Mouse (Mus musculus): ENCODE measurements at regions not wholly inside any gene's neighbourhood (a gene's known extent, or its start where the extent isn't known, plus 50 kb on each side); places are given as distances from the start of the nearest gene placed in this dataset.
A peak's percentile ranks its signal among the peaks of the same experiment; 100 is the strongest.

DNA sequence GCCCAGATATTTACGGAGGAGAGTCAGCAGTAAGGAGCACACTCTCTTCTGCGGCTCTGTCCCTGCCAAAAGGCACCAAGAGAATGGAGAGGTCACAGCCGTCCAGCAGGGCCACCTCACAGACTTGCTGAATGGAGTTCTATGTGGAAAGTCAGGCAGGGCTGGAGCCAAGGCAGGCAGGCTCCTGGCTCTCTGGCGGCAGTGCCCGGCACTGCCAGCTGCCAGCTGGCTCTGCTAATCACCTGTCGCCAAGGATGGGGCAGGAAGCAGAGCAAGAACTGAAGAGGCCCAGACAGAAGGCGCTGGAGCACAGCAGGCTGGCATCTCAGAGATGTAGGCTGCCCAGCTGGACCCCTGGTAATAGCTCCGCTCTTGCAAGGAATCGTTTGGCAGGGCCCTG is 245.2 kb upstream of the Prok2 start:
- no peaks in the 10 kb centered on the region for H3K36me3 ChIP-seq
- 39% methylated on average over 9 of the region's 9 CpGs for WGBS
- peaks cover 79% of the 10 kb centered on the region for H3K27me3 ChIP-seq (replicated peaks)
- no peak overlapping the region for H3K4me3 ChIP-seq
- H3K27ac ChIP-seq (replicated peaks): no peak overlapping the region
- H3K9ac ChIP-seq: no peak overlapping the region
- H3K4me2 ChIP-seq: no peak overlapping the region
- no peaks in the 10 kb centered on the region; the same call in 1 of the 2 replicates for H3K9me3 ChIP-seq
- H3K4me1 ChIP-seq: peaks cover 20% of the 10 kb centered on the region
- no peak for ATAC-seq (ENCODE audit: extremely low read depth, insufficient number of reproducible peaks, low FRiP score, low TSS enrichment)

DNA sequence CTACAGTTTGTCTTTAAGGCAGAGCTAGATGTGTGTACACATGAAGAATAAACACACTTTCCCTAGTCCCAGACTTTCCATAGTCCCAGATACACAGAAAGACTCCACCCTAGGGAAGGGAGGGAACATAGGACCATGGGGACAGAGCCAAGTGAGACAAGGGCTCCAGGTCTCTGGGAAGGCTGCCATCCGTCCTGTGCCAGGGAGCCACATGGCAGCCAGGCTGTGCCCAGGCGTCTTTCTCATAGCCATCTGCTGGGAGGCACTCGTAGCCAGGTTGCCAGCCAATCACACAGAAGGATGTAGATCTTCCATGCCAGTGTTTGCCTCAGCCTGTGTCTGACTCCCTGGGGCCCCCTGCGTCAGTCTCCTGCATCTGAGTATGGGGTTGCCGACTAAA is 242.7 kb upstream of the Prok2 start:
- Histone ChIP-seq H3K27ac (replicated peaks) (no peak overlapping the region), H3K4me1 (peaks cover 20% of the 10 kb centered on the region), H3K36me3 (no peaks in the 10 kb centered on the region), H3K4me3 (no peak overlapping the region), H3K9me3 (peaks cover 4% of the 10 kb centered on the region; the same call in 1 of the 2 replicates), H3K4me2 (no peak overlapping the region), H3K9ac (no peak overlapping the region), H3K27me3 (replicated peaks) (peaks cover 69% of the 10 kb centered on the region)
- no peak for ATAC-seq (ENCODE audit: extremely low read depth, insufficient number of reproducible peaks, low FRiP score, low TSS enrichment)
- 57% methylated on average over 5 of the region's 5 CpGs for WGBS

DNA sequence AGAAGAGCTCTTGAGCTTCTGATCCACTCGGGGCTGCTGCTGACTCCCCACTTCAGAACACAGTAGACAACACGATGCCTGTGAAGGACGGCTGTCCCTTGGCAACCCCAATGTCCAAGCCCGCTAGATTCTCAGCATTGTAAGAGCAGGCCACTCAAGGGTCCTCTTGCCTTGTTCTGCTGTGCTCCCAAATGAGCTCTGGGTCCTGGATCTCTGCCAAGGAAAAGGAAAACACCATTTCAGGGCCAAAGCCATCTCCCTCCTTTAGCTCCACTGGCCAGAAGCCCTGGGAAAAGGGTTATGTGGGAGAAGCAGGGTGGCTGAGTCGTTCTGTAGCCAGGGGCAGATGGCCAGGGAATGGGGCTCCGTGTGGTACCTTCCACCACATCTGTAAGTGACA is 241.3 kb upstream of the Prok2 start:
- WGBS: 52% methylated on average over 6 of the region's 6 CpGs
- no peak overlapping the region for H3K4me2 ChIP-seq
- no peak for ATAC-seq (ENCODE audit: extremely low read depth, insufficient number of reproducible peaks, low FRiP score, low TSS enrichment)
- no peak overlapping the region for H3K27ac ChIP-seq (replicated peaks)
- H3K4me1 ChIP-seq: peaks cover 20% of the 10 kb centered on the region
- H3K4me3 ChIP-seq: no peak overlapping the region
- H3K36me3 ChIP-seq: no peaks in the 10 kb centered on the region
- peaks cover 4% of the 10 kb centered on the region; the same call in 1 of the 2 replicates for H3K9me3 ChIP-seq
- no peak overlapping the region for H3K9ac ChIP-seq
- H3K27me3 ChIP-seq (replicated peaks): peaks cover 66% of the 10 kb centered on the region

DNA sequence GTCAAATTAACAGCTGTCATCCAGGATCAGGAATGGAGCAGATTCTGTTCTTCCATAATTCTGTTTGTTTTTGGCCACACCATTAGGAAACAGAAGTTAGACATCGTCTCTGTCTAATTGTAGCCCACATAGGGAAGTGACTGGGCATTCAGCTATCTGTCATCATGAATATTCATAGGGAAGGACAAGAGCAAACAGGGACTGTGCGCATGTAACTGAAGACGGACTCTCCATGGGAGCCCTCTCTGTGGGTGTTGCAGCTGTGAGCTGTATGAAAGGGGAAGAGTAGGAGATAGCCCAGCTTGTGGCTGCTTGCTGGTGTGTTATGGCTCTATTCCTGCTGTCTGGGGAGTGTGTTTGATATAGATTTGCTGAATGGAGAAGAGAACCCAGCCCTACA is 238.3 kb upstream of the Prok2 start:
- Histone ChIP-seq H3K27ac (replicated peaks) (no peak overlapping the region), H3K9me3 (peaks cover 4% of the 10 kb centered on the region; the same call in 1 of the 2 replicates), H3K27me3 (replicated peaks) (peaks cover 67% of the 10 kb centered on the region), H3K4me1 (peaks cover 18% of the 10 kb centered on the region), H3K9ac (no peak overlapping the region), H3K36me3 (no peaks in the 10 kb centered on the region), H3K4me3 (no peak overlapping the region), H3K4me2 (no peak overlapping the region)
- 81% methylated on average over 3 of the region's 3 CpGs for WGBS
- ATAC-seq (ENCODE audit: extremely low read depth, insufficient number of reproducible peaks, low FRiP score, low TSS enrichment): no peak

DNA sequence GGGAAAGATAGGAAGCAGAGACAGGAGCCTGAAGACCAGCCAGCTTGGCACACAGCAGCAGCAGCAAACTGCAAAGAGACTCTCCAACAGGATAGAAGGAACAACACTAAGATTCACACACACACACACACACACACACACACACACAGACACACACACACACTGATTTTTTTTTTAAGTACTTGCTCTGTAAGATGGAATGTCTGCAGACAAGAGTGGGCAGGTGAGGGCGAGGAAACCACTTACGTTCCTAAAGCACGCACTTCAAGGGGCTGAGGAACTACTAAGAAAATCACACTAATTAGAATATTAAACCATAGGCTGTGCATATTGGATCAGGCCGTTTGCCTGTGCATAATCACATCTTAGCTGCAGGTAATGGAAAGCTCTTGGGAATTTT is 237.8 kb upstream of the Prok2 start:
- peaks cover 4% of the 10 kb centered on the region; the same call in 1 of the 2 replicates for H3K9me3 ChIP-seq
- H3K27ac ChIP-seq (replicated peaks): no peak overlapping the region
- no peak overlapping the region for H3K4me2 ChIP-seq
- H3K9ac ChIP-seq: no peak overlapping the region
- WGBS: 81% methylated on average over 4 of the region's 4 CpGs
- peaks cover 67% of the 10 kb centered on the region for H3K27me3 ChIP-seq (replicated peaks)
- no peak for ATAC-seq (ENCODE audit: extremely low read depth, insufficient number of reproducible peaks, low FRiP score, low TSS enrichment)
- no peak overlapping the region for H3K4me3 ChIP-seq
- H3K4me1 ChIP-seq: peaks cover 22% of the 10 kb centered on the region
- no peaks in the 10 kb centered on the region for H3K36me3 ChIP-seq

DNA sequence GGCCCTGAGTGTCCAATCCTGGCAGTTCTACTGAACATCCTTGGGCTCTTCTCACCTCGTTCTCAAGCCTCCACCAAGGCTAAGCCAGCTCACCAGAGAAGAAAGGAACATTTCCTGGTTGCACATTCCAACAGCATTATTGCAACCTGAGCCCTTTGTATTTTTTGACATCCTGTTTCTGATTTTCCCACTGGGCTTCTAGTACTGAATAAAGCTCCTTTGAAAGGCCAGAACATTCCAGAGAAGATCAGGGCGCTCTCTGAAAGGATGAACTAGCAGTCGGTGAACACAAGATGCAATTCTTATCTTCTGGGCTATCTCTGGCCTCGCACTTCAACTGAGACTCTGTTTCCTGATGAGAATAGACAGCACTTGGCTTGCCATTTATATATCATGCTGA is 233.2 kb upstream of the Prok2 start:
- Histone ChIP-seq H3K27ac (replicated peaks) (no peak overlapping the region), H3K36me3 (no peaks in the 10 kb centered on the region), H3K4me2 (no peak overlapping the region), H3K4me3 (no peak overlapping the region), H3K27me3 (replicated peaks) (peaks cover 78% of the 10 kb centered on the region), H3K9me3 (no peaks in the 10 kb centered on the region), H3K9ac (no peak overlapping the region), H3K4me1 (peaks cover 39% of the 10 kb centered on the region)
- ATAC-seq (ENCODE audit: extremely low read depth, insufficient number of reproducible peaks, low FRiP score, low TSS enrichment): no peak
- 42% methylated on average over 4 of the region's 4 CpGs for WGBS

DNA sequence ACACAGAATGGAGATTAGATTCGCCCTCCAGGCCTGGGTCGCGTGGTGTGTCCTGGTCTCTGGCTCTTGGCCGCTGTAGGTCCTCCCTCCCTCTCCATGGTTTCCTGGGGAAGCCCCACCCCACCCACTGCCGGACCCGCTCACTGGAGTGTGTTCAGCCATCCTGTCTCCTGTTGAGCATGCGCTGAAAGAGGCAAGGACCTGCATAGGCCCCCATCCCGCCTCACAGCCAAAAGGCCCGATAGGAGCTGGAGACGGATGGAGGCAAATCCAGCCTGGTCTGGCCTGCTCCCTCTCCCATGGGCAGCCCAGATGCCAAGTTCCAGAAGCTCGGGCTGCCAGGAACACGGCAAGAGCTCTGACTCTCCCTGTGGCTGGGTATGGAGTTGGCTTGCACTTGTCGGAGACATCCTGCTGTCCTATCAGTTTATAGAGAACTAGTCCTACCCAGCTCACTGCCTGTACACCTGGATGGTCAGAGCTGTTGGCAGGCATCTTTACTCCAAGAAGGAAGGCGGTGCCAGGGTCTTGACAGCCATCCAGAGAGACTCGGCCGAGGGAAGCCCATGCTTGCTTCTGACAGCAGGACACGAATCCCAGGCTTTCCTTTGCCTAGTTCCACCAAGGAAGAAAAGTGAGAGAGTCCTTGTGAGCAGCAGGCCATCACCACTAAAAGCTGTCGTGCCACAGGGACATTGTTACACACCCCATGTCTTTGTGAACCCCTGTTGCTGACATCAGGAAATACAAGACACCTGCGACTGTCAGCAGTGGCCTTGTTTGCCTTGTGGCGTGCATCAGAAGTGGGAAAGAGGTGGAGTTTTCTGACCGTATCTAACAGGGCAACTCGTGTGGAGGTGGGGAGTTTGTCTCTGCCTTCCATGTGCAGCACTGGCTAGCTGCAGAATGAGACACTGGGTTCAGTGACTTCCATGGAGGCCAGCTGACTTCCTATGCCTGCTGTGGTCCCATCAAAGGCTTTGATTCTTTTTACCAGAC is 228.9 kb upstream of the Prok2 start:
- 0 out of 2 replicates have a peak, but pooled peaks have one; percentile 29 for ATAC-seq (ENCODE audit: extremely low read depth, insufficient number of reproducible peaks, low FRiP score, low TSS enrichment)
- peaks cover 78% of the 10 kb centered on the region for H3K27me3 ChIP-seq (replicated peaks)
- 64% methylated on average over 22 of the region's 22 CpGs for WGBS
- no peak overlapping the region for H3K4me2 ChIP-seq
- H3K27ac ChIP-seq (replicated peaks): no peak overlapping the region
- peaks cover 46% of the 10 kb centered on the region for H3K4me1 ChIP-seq
- no peaks in the 10 kb centered on the region for H3K9me3 ChIP-seq
- no peak overlapping the region for H3K4me3 ChIP-seq
- no peaks in the 10 kb centered on the region for H3K36me3 ChIP-seq
- H3K9ac ChIP-seq: no peak overlapping the region

DNA sequence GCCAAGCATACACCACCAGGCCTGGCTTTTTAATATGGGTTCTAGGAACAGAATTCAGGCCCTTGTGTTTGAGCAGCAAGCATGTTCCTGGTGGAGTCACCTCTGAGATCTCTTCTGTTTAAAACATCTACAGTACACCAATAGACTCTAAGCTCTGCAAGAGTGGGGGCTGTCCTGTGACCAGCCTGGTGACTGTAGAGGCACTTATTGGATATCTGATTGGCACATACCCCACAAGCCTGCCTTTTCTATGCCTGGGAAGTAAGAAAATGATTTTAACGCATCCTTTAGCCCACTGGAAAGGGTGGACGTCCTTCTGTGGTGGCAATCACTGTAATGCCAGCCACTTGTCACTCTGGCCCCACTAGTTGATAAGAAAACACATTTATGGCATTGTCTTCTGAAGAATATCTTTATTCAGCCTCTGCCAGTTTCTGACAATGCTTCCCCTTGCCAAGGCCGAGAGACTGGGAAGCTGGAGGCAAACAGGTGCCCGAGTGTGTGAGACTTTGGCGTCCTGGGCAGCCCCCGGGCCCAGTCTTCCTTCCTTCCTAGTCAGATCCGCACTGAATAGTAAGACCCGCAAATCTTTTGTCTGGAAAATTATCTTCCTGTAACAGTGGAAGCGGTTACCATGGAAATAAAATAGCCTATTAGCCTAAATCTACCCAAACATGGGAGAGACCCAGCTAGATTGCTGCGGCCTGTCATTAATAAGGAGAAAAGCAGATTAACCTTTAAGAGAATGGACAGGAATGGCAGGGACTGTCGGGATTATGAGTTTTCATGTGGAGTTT is 228.0 kb upstream of the Prok2 start:
- peak overlapping the region; percentile 44; the same call in 1 of the 2 replicates for H3K27ac ChIP-seq (replicated peaks)
- H3K4me2 ChIP-seq: no peak overlapping the region
- no peaks in the 10 kb centered on the region for H3K9me3 ChIP-seq
- H3K4me1 ChIP-seq: peaks cover 37% of the 10 kb centered on the region
- H3K4me3 ChIP-seq: no peak overlapping the region
- no peaks in the 10 kb centered on the region for H3K36me3 ChIP-seq
- H3K9ac ChIP-seq: 0 out of 2 replicates have a peak overlapping the region, but pooled peaks have one; percentile 1
- H3K27me3 ChIP-seq (replicated peaks): peaks cover 77% of the 10 kb centered on the region
- 57% methylated on average over 11 of the region's 11 CpGs for WGBS
- no peak for ATAC-seq (ENCODE audit: extremely low read depth, insufficient number of reproducible peaks, low FRiP score, low TSS enrichment)

DNA sequence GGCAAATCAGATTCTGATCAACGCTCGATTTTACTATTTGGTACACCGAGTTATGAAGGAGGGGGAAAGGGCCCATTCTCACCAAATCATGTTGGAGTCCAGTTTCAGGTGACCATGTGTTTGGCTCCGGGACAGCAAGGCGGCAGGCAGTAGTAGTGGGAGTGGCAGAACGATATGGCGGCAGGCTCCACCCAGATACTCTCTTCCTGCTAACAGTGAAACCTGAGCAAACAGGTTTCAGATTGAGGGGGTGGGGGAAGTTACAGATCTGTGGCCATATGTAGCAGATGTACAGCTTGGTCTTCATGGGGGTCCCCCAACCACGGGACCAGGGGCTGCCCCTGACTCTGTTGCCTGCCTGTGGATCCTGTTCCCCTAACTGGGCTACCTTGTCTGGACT is 224.6 kb upstream of the Prok2 start:
- Histone ChIP-seq H3K9ac (no peak overlapping the region), H3K4me2 (no peak overlapping the region), H3K4me3 (no peak overlapping the region), H3K27ac (replicated peaks) (no peak overlapping the region), H3K9me3 (no peaks in the 10 kb centered on the region; the same call in 1 of the 2 replicates), H3K4me1 (peaks cover 22% of the 10 kb centered on the region), H3K27me3 (replicated peaks) (peaks cover 82% of the 10 kb centered on the region), H3K36me3 (no peaks in the 10 kb centered on the region)
- WGBS: 83% methylated on average over 8 of the region's 8 CpGs
- ATAC-seq (ENCODE audit: extremely low read depth, insufficient number of reproducible peaks, low FRiP score, low TSS enrichment): no peak

DNA sequence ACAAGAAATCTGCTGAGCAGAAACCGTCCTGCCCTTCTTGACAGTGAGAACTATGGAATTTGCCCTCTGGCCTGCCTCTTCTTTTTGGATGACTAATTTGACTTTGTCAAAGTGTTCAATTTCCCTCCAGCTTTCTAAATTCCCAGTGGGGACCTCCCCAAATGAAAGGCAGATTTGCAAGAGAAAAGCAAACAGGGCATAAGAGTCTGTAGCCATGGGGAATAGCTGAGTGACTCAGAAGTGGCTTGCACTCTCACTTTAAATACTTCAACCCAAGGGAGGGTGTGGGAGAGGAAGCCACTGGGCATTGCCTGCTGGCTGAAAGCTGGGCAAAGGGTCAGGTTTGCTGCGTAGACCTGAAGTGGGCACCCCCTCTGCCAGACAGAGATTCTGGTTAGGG is 220.7 kb upstream of the Prok2 start:
- Histone ChIP-seq H3K4me3 (no peak overlapping the region), H3K4me2 (no peak overlapping the region), H3K36me3 (no peaks in the 10 kb centered on the region), H3K27me3 (replicated peaks) (peaks cover 89% of the 10 kb centered on the region), H3K4me1 (no peaks in the 10 kb centered on the region), H3K9ac (no peak overlapping the region), H3K27ac (replicated peaks) (no peak overlapping the region), H3K9me3 (no peaks in the 10 kb centered on the region; the same call in 1 of the 2 replicates)
- no peak for ATAC-seq (ENCODE audit: extremely low read depth, insufficient number of reproducible peaks, low FRiP score, low TSS enrichment)
- WGBS: 67% methylated on average over 2 of the region's 2 CpGs

DNA sequence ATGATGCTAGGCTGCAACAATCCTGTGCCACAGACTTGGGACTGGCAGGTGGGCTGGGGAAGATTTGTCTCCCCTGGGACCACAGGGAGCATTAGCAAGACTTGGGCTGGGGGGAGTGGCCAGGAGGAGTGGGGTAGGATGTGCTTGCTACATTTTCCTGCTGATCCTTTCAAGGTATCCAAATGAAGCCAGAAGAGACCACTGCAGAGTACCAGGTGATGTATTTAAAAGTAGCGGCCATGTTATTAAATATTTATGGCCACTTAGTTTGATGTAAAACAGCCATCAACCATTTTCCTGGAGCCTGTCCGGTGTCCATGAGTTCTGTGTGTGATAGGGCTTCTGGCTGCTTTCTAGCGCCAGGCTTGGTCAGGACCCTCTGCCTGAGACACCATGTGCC is 220.3 kb upstream of the Prok2 start:
- no peaks in the 10 kb centered on the region for H3K36me3 ChIP-seq
- no peaks in the 10 kb centered on the region; the same call in 1 of the 2 replicates for H3K9me3 ChIP-seq
- H3K4me1 ChIP-seq: no peaks in the 10 kb centered on the region
- no peak for ATAC-seq (ENCODE audit: extremely low read depth, insufficient number of reproducible peaks, low FRiP score, low TSS enrichment)
- no peak overlapping the region for H3K9ac ChIP-seq
- no peak overlapping the region for H3K4me3 ChIP-seq
- WGBS: 71% methylated on average over 3 of the region's 3 CpGs
- H3K27me3 ChIP-seq (replicated peaks): peaks cover 90% of the 10 kb centered on the region
- H3K27ac ChIP-seq (replicated peaks): no peak overlapping the region
- H3K4me2 ChIP-seq: no peak overlapping the region

Data from heart, embryonic 13.5 days (tissue).